Comparison of ENCODE assay signal across 8 mouse cellular contexts in genomic region chr2:60910820-60911219, GRCm38 (mm10). TPM values are rescaled to one million over a fixed set of nuclear protein-coding genes. Genes with fewer than 3 reads are reported as not detected.
A peak's percentile ranks its signal among the peaks of the same experiment; 100 is the strongest.
DNase-seq lines count a peak whose midpoint lies in the region; ATAC-seq and TF ChIP-seq lines count a peak whose summit lies in the region.

No protein-coding gene starts in this region.

- peaks cover 10% of the 10 kb centered on the region for H3K4me1 ChIP-seq in liver, embryonic 11.5 days (replicated peaks; ENCODE audit: control insufficient read depth, insufficient read depth, low read length)
- peaks cover 15% of the 10 kb centered on the region; the same call in 1 of the 2 replicates for H3K4me1 ChIP-seq in liver, embryonic 12.5 days
- peaks cover 5% of the 10 kb centered on the region for H3K4me1 ChIP-seq in cortical plate, adult 2 months (ENCODE audit: control insufficient read depth, insufficient read depth, low read length)

- 0 out of 2 replicates have a peak overlapping the region, but pooled peaks have one; percentile 15 for H3K4me2 ChIP-seq in liver, embryonic 11.5 days
- H3K4me2 ChIP-seq in liver, embryonic 12.5 days: no peak overlapping the region

- H3K9me3 ChIP-seq in liver, embryonic 11.5 days (ENCODE audit: control insufficient read depth, low read length): no peaks in the 10 kb centered on the region
- no peaks in the 10 kb centered on the region for H3K9me3 ChIP-seq in liver, embryonic 12.5 days (replicated peaks)

- H3K27me3 ChIP-seq in liver, embryonic 11.5 days (replicated peaks; ENCODE audit: control insufficient read depth, insufficient read depth, low read length): no peaks in the 10 kb centered on the region
- no peaks in the 10 kb centered on the region for H3K27me3 ChIP-seq in liver, embryonic 12.5 days (replicated peaks)

- 0 out of 2 replicates have a peak, but pooled peaks have one; percentile 7 for ATAC-seq in liver, embryonic 11.5 days (replicated peaks; ENCODE audit: low FRiP score)
- no peak for ATAC-seq in liver, embryonic 12.5 days

- no peaks in the 10 kb centered on the region for H3K36me3 ChIP-seq in liver, embryonic 11.5 days (ENCODE audit: control insufficient read depth, insufficient read depth, low read length)
- H3K36me3 ChIP-seq in liver, embryonic 12.5 days: no peaks in the 10 kb centered on the region

- TF ChIP-seq POLR2A in cortical plate, adult 2 months (IDR thresholded peaks at IDR 0.05; ENCODE audit: extremely low read depth, insufficient read depth, low read length): no peak

- 34% methylated on average over 6 of the region's 6 CpGs for WGBS in liver, embryonic 11.5 days
- WGBS in liver, embryonic 12.5 days (ENCODE audit: insufficient replicate concordance): 33% methylated on average over 6 of the region's 6 CpGs

- H3K27ac ChIP-seq in liver, embryonic 11.5 days (ENCODE audit: low read depth, low read length): no peak overlapping the region
- no peak overlapping the region for H3K27ac ChIP-seq in liver, embryonic 12.5 days
- H3K27ac ChIP-seq in cortical plate, adult 2 months (ENCODE audit: insufficient read depth, low read length): 0 out of 2 replicates have a peak overlapping the region, but pooled peaks have one; percentile 18

- intact Hi-C loops in heart, postnatal 36 days (cut with DNase I): no loop called here
- intact Hi-C loops in left cerebral cortex, postnatal 36 days (cut with DNase I): no loop called here

- no peak overlapping the region for H3K9ac ChIP-seq in liver, embryonic 11.5 days (ENCODE audit: low read depth, low read length)
- H3K9ac ChIP-seq in liver, embryonic 12.5 days: no peak overlapping the region

- no peak for DNase-seq in liver, embryonic 11.5 days (ENCODE audit: low spot score)
- DNase-seq in heart, postnatal 36 days: peak; percentile 77 to 79
- peak; percentile 45 to 62 for DNase-seq in left cerebral cortex, postnatal 36 days (ENCODE audit: low spot score in 2 of 2)
- peak; percentile 39 to 49 for DNase-seq in right cerebral cortex, postnatal 10 days (ENCODE audit: low spot score in 2 of 2)
- DNase-seq in thymus, postnatal 14 days: no peak
- no peak for DNase-seq in embryo, embryonic 11 days

- H3K4me3 ChIP-seq in liver, embryonic 11.5 days (ENCODE audit: low read depth, low read length): no peak overlapping the region
- H3K4me3 ChIP-seq in liver, embryonic 12.5 days: no peak overlapping the region
- no peak overlapping the region for H3K4me3 ChIP-seq in cortical plate, adult 2 months (ENCODE audit: insufficient read depth, low read length)

- no peak for TF ChIP-seq CTCF in cortical plate, adult 2 months (IDR thresholded peaks at IDR 0.05; ENCODE audit: extremely low read depth, insufficient read depth, low read length)

RNA-seq across cellular contexts. Expression of gene Rbms1, which starts 52.2 kb away (rescaled TPM):
- polyA plus RNA-seq in liver, embryonic 11.5 days (2014; fragmentation: Nextera tagmentation; extraction: Ambion mirVana): 71.4 and 80.8 TPM in 2 replicates
- 54.5 and 58.8 TPM in 2 replicates for polyA plus RNA-seq in liver, embryonic 12.5 days (2016; fragmentation: Nextera tagmentation; extraction: Ambion mirVana)
- polyA plus RNA-seq in cortical plate, adult 2 months (2012; rRNA removed): 16.8 and 18.8 TPM in 2 replicates
- total RNA-seq in heart, postnatal 36 days (2021): 10 to 100 TPM; 43.2 to 46.4 TPM
- 10 to 100 TPM; 22.9 to 23.4 TPM for total RNA-seq in left cerebral cortex, postnatal 36 days (2021)

Comparison
In these comparisons a context has a peak if more than half of its experiments do, and no peak if none do; other contexts are left out.
1. DNase-seq: peak in heart, postnatal 36 days (2 of 2), left cerebral cortex, postnatal 36 days (2 of 2) and right cerebral cortex, postnatal 10 days (2 of 2); none in liver, embryonic 11.5 days (single experiment), thymus, postnatal 14 days (single experiment) and embryo, embryonic 11 days (single experiment).